Mouse (Mus musculus) C2C12 (cell line): ENCODE results near the gene Olfr223.

Experiments
- CEBPB ChIP-seq: IDR thresholded peaks from one replicate; pipeline ENCODE4 v1.6.1; 2011; ENCODE audit warnings: low read depth, mild to moderate bottlenecking, control low read depth, moderate library complexity
- CTCF ChIP-seq: IDR thresholded peaks from one replicate; pipeline ENCODE4 v1.5.1; 2011; ENCODE audit not compliant: control insufficient read depth, insufficient read depth, insufficient read length
- FOSL1 ChIP-seq: IDR thresholded peaks from one replicate; pipeline ENCODE4 v1.8.0; 2011; ENCODE audit warnings: mild to moderate bottlenecking, low read length; ENCODE audit not compliant: poor library complexity, insufficient read depth, severe bottlenecking
- MAX ChIP-seq: IDR thresholded peaks from one replicate; pipeline ENCODE4 v1.6.1; 2011; ENCODE audit warnings: mild to moderate bottlenecking, control low read depth
- MYOD1 ChIP-seq: IDR thresholded peaks from one replicate; pipeline ENCODE4 v1.6.1; 2011; ENCODE audit warnings: low read depth; ENCODE audit not compliant: control insufficient read depth, insufficient read length
- MYOG ChIP-seq: IDR thresholded peaks from one replicate; pipeline ENCODE4 v1.6.1; 2011; ENCODE audit not compliant: control insufficient read depth, insufficient read length; ENCODE audit errors: extremely low read depth
- USF1 ChIP-seq: IDR thresholded peaks from one replicate; pipeline ENCODE4 v1.6.1; 2011; ENCODE audit warnings: low read depth, mild to moderate bottlenecking, control low read depth, moderate library complexity

GRCm38 (mm10) chr11:59628177-59628576 is 35.1 kb upstream of the Olfr223 start:
- no peak for TF ChIP-seq MYOG
- no peak for TF ChIP-seq CTCF
- no peak for TF ChIP-seq MYOD1
- TF ChIP-seq FOSL1, result no peak
- TF ChIP-seq USF1, result no peak
- no peak for TF ChIP-seq MAX
- TF ChIP-seq CEBPB, result no peak
